Mouse (Mus musculus) v-Abl transformed pro-B cells (cell line): ENCODE measurements around the gene Slco2a1.
"Not testable (repeated sequence)": the region's sequence is repeated elsewhere in the genome, so short reads cannot be mapped to it uniquely, and the experiment has no call there.

ENCODE experiments used
- in situ Hi-C, 2 experiments: fragments of 400-800 bp; cut with MboI; formaldehyde crosslinking; loops; one replicate each; pipeline ENCODE4 v1.15.1; 2025; ENCODE audit not compliant: unreplicated experiment in 2 of 2

Gene Slco2a1

GRCm38 (mm10) chr9:103078194-103078691, 89.7 kb downstream of the Slco2a1 start:
- in situ Hi-C loops, result loop anchor here in 1 of 2 experiments (25.0 kb wide), 1 partner anchor 441 kb away; the partner anchor contains the start of genes Anapc13 and Cep63

DNA sequence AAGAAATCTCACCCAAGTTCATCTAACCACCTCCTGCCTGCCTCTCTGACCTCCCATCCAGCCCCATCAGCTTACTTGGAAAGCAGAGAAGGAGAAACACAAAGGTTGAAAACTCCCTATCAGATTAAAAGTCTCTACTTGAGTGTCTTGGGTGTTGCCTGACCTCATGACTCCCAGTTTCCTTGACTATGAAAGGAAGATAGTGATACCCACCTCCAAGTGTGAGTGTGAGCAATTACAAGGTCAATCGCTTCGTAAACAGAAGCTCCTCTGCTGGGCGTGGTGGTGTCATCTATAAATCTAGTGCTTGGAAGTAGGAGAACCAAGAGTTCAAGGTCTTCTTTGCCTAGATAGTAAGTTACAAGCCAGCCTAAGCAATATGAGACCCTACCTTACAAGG, 91.7 kb downstream of the Slco2a1 start:
- in situ Hi-C loops, result loop anchor here (10.0 to 25.0 kb wide), 2 partner anchors 443 to 445 kb away; partner anchors contain the start of genes Anapc13 (in 1 of the 2) and Cep63 (in 1 of the 2)

GRCm38 (mm10) chr9:103082246-103082975, 93.9 kb downstream of the Slco2a1 start:
- in situ Hi-C loops, result loop anchor here (10.0 to 25.0 kb wide), 2 partner anchors 445 to 448 kb away; partner anchors contain the start of genes Anapc13 (in 1 of the 2) and Cep63 (in 1 of the 2)

GRCm38 (mm10) chr9:103083405-103083804, 94.9 kb downstream of the Slco2a1 start:
- in situ Hi-C loops, result loop anchor here (10.0 to 25.0 kb wide), 2 partner anchors 446 to 449 kb away; partner anchors contain the start of genes Anapc13 (in 1 of the 2) and Cep63 (in 1 of the 2)

- in situ Hi-C loops, result loop anchor here (10.0 to 25.0 kb wide), 2 partner anchors 449 to 452 kb away; partner anchors contain the start of genes Anapc13 (in 1 of the 2) and Cep63 (in 1 of the 2)
These were observed 98.2 kb downstream of the Slco2a1 start for GRCm38 (mm10) chr9:103086736-103087135.

- in situ Hi-C loops, result loop anchor here (10.0 to 25.0 kb wide), 2 partner anchors 450 to 452 kb away; partner anchors contain the start of genes Anapc13 (in 1 of the 2) and Cep63 (in 1 of the 2)
These were observed 98.8 kb downstream of the Slco2a1 start for GRCm38 (mm10) chr9:103087301-103087700.

- in situ Hi-C loops, result loop anchor here (10.0 to 25.0 kb wide), 2 partner anchors 451 to 454 kb away; partner anchors contain the start of genes Anapc13 (in 1 of the 2) and Cep63 (in 1 of the 2)
These were observed 100.1 kb downstream of the Slco2a1 start for GRCm38 (mm10) chr9:103088661-103089060.

DNA sequence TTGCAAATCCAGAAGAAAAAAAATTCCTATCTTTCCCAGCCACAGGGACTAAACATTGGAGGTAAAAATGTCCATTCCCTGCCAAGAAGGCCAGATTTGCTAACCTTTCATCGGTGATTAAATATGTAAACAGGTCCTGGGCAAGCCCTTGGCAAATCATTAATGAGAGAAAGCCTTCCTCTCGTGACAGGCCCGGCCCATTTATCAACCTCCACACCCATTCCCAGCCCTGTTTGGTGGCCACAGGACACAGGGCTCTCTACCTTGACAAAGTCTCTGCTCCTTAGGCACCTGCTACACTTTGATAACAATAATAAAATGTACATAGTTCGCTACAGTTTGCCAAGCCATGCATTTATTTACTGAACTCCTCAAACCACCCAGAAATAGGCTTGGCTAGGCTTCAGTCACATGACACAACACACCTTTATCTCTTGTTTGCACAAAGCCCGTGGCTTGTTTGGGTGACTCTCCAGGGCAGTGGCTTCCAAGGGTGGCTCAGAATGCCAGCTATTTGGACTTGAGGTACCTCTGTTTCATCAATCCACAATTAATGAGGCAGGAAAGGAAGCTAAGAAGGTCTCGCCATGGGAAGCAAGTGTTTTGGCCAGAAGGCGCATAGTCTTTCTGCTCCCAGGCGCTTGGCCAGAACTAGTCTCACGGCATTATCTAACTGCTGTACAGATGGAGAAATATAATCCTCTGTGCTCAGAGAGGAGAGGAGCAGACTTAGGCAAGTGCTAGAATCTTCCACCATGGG, 101.8 kb downstream of the Slco2a1 start:
- in situ Hi-C loops, result loop anchor here (5.0 to 25.0 kb wide), 6 partner anchors 82 to 907 kb away; partner anchors contain the start of genes Anapc13 (in 1 of the 2) and Cep63 (in 1 of the 2)

DNA sequence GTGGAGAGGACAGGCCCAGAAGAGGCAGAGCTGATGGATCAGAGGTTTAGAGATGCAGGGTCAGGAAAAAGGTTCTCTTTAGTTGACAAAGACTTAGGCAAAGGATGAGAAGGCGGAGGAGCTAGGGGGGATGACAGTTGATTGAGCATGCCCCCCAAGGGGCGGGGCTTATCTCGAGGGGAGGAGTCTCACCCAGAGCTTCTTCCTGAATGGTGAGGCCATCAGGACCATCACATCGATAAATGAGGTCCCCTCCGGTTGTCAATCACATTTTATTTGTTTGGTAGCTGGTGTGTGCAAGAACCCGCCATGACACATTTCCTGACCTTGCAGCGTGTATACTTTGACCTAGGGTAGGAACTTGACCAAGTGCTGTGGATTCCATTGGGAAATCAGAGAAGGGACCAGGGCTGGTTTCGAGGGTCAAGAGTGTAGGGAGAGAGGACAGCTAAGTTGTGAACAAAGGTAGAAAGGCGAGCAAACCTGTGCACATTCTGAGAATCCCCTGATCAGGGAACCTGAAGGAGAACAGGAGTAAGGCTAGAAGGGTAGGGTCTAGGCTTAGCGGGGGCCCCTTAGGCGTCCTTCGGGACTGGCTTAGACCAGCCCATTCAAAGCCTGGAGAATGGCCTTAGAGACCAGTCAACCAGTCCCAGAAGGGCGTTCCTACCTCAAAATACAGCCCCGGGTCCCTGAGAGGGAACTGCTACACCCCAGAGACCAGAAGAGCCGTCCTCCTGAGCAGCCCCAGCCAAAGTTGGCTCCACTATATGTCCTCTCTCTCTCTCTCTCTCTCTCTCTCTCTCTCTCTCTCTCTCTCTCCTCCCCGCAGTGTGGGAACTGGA, 102.7 kb downstream of the Slco2a1 start:
- in situ Hi-C loops, result loop anchor here (5.0 to 25.0 kb wide), 6 partner anchors 81 to 906 kb away; partner anchors contain the start of genes Anapc13 (in 1 of the 2) and Cep63 (in 1 of the 2)

DNA sequence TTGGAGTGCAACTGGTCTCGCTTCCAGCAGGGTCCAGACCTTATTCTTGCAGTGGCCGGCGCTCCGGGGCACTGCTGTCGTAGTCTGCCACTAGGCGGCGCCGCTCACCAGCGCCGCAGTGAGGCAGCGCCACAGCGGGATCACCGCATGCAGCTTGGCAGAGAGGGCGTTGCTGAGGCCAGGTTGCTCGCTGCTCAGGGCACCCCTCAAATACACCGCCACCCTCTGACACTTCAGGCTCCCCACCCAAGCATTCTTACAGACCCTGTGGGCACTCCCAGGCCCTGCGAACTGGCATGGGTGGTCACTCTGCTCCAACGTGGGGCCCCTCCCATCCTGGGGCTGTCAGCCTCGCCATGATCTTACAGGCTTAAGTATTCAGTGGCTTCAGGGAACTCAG, 103.7 kb downstream of the Slco2a1 start:
- in situ Hi-C loops, result loop anchor here (5.0 to 25.0 kb wide), 6 partner anchors 80 to 905 kb away; partner anchors contain the start of genes Anapc13 (in 1 of the 2) and Cep63 (in 1 of the 2)

GRCm38 (mm10) chr9:103093681-103094080, 105.2 kb downstream of the Slco2a1 start:
- in situ Hi-C loops, result loop anchor here (5.0 to 25.0 kb wide), 6 partner anchors 79 to 904 kb away; partner anchors contain the start of genes Anapc13 (in 1 of the 2) and Cep63 (in 1 of the 2)

DNA sequence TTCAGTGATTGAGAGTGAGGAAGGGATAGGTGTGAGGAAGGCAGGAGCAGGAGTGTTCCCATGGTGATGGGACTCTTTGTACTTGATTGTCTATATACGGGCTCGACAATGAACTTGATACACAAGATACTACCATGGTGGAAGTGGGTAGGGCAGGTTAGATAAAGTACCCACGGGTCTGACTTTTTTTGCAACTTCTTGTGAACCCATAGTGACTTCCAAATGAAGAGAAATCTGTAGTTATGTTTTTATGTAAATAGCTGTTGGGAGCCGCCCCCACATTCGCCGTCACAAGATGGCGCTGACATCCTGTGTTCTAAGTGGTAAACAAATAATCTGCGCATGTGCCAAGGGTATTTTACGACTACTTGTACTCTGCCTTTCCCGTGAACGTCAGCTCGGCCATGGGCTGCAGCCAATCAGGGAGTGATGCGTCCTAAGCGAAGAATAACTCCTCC, 119.9 kb downstream of the Slco2a1 start:
- in situ Hi-C loops, result not testable (repeated sequence)

- in situ Hi-C loops, result no loop called here
These were observed 120.6 kb downstream of the Slco2a1 start for GRCm38 (mm10) chr9:103108943-103109670.

DNA sequence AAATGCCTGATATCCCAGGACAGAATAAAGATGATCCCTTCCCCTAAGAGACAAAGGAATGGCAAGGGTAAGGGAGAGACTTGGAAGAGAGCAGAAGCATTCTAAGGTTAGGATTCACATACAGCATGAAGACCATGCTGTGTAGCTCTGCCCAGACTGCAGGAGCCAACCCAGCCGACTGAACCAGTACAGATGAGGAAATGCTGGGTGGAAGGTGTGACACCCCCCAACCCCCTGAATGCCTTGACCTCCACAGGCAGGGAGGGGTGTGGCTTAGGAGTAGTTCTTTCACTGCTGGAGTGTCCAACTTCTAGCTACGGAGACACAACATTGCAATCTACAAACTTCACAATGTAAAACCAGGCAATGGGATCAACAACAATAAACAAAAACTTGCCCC, 121.4 kb downstream of the Slco2a1 start:
- in situ Hi-C loops, result no loop called here

GRCm38 (mm10) chr9:103110727-103111501, 122.4 kb downstream of the Slco2a1 start:
- in situ Hi-C loops, result no loop called here

DNA sequence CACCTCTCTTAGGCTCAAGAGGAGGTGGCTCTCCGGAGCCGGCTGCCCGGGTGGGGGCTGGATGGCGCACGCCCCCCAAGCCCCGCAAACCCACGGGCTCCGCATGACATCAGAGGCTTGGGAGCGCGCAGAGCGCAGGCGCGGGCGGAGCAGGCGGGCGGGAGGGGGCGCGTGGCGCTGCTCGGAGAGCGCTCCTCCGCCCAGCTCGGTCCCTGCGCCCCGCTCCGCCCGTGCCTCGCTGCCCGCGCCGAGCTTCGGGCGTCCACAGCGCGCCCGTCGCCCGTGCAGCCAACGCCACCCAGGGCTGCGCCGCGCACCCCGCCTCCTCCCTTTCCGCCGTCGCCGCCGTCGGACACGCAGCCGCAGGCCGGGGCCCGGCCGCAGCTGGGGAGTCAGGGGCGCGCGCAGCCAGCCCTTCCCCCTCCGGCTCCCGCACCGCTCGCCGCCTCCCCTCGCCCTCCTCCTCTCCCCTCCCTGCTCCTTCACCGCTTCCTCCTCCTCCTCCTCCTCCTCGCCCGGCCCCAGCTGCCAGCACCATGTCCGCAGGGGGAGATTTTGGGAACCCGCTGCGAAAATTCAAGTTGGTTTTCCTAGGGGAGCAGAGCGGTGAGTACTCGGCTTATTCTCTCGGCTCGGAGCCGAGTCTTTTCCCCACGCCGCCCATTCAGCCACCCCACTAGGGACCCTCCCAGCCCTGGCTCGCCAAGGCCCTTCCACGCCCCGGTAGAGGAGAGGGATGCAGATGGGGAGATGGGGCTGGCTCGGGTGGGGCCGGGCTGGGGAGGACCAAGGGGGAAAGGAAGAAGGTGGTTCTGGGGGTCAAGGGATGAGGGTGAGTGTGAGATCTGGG, 123.3 kb downstream of the Slco2a1 start, which contains the start of gene Rab6b:
Gene Rab6b, plus strand, starts transcription at position 167 of the 850 bp plus-strand sequence.
- in situ Hi-C loops, result no loop called here
